Mouse (Mus musculus) embryonic fibroblast, embryonic 13.5 days (primary cell): Measurements from ENCODE around the gene Lyrm7.

Source experiments
- CTCF ChIP-seq: IDR thresholded peaks from 2 replicates; pipeline ENCODE4 v1.5.1; 2011; ENCODE audit warnings: mild to moderate bottlenecking, control low read depth, low read length, moderate library complexity, borderline replicate concordance; ENCODE audit not compliant: insufficient read depth
- POLR2A ChIP-seq: IDR thresholded peaks from 2 replicates; pipeline ENCODE4 v1.6.1; 2011; ENCODE audit warnings: low read depth, mild to moderate bottlenecking, control low read depth, low read length, moderate library complexity

DNA sequence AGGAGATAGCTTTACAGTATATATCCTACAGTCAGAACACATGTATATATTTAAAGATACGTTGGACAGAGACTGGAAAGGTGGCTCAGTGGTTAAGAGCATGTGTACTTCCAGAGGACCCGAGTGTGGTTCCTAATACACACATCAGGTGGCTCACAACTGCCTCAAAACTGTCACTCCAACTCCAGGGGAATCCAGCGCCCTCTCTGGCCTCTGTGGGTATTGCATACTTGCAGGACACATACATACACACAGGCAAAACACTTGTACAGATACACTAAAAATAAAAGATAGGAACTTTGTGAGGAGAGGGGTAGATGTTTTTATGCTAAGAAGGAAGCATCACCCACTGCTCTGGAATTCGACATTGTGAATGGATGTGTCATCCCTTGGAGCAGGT is 34.9 kb downstream of the Lyrm7 start:
- no peak for TF ChIP-seq POLR2A
- TF ChIP-seq CTCF: no peak
